Mouse (Mus musculus): ENCODE measurements around the gene Lbhd2.

DNA sequence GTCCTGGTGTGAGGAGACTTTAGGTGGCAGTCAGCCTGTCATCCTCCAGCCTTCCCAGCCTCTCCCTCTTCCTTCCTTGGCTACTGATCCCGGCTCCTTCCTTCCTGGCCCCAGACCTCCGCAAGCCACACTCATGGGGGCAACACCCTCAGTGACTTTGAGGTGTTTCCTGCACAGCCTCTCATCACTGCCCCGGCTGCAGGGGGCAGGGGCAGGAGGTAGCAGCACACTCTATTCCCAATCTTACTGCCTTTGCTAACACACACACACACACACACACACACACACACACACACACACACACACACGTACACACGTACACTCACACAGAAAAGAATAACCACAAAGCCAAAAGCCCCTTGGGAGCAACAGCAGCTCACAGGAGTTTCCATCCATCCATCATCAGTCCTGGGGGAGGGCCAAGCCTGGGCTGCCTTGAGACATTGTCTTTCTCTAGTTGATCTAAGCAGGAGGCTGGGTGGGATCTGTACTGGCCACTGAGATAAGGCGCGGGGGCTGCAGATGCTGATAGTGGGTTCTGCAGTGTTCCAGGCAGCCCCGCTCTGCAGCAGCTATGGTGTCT lies 28.2 kb downstream of the Lbhd2 start:
- TF ChIP-seq MYOD1 (IDR thresholded peaks at IDR 0.05; ENCODE audit: control insufficient read depth, insufficient read length, low read depth) (peak; percentile 45), CTCF (IDR thresholded peaks at IDR 0.05; ENCODE audit: control insufficient read depth, insufficient read depth, insufficient read length) (no peak), MAX (IDR thresholded peaks at IDR 0.05) (no peak), USF1 (IDR thresholded peaks at IDR 0.05; ENCODE audit: low read depth) (no peak), CEBPB (IDR thresholded peaks at IDR 0.05; ENCODE audit: low read depth) (no peak), FOSL1 (IDR thresholded peaks at IDR 0.05; ENCODE audit: insufficient read depth, low read length, poor library complexity, severe bottlenecking) (no peak)

Data from C2C12 (cell line).